Mouse (Mus musculus): ENCODE measurements at regions not wholly inside any gene's neighbourhood (a gene's known extent, or its start where the extent isn't known, plus 50 kb on each side); places are given as distances from the start of the nearest gene placed in this dataset.

DNA sequence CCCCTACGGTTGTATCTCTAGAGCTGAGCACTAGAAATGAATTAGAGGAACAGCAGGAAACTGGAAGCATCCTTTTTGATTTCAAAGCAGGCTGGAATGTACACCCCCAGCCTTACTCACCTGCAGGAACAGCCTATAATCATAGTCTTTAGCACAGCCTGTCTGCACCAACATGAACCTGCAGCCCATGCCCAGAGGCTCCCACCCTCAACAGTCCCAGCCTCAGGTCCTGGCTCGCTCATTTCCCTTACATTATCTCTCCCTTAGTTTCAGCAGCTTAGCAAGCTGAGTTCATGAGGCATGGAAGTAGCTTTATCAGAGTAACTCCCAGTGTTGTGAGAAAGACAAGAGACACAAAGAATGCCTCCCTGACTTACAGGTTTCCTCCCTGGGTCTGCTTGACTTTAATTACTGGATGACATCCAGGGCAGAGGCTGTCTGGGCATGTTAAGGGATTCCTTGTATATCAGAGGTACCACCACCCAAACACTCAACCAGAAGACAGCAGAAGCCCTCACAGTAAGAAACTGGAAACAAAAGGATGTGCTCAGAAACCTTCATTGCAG is 551.2 kb downstream of the Efnb2 start:
- no peak for DNase-seq (ENCODE audit: low read depth)
- TF ChIP-seq POLR2A (IDR thresholded peaks at IDR 0.05; ENCODE audit: borderline replicate concordance, extremely low read depth, insufficient read depth, insufficient read length, poor library complexity, severe bottlenecking) (no peak), CTCF (IDR thresholded peaks at IDR 0.05; ENCODE audit: borderline replicate concordance, extremely low read depth, insufficient read depth, insufficient read length) (no peak)

DNA sequence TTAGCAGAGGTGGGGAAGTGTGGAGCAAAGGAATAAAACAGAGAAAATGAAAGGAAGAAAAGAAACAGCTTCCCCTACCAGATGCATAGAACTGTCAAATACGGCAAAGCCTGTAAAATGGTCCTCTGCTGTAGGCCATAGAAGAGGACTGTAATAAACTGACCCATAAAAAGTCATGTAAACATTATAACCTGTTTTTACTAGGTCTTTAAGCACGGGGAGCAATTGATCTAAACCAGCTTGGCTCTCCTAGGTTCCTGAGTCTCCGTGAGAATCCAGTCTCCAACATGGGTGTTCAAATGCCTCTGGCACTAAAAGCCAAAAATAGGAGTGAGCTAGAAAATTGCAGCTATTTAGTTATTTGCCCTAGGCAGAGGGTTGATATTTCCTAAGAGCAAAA is 557.5 kb downstream of the Efnb2 start:
- TF ChIP-seq POLR2A (IDR thresholded peaks at IDR 0.05; ENCODE audit: borderline replicate concordance, extremely low read depth, insufficient read depth, insufficient read length, poor library complexity, severe bottlenecking) (no peak), CTCF (IDR thresholded peaks at IDR 0.05; ENCODE audit: borderline replicate concordance, extremely low read depth, insufficient read depth, insufficient read length) (no peak)

DNA sequence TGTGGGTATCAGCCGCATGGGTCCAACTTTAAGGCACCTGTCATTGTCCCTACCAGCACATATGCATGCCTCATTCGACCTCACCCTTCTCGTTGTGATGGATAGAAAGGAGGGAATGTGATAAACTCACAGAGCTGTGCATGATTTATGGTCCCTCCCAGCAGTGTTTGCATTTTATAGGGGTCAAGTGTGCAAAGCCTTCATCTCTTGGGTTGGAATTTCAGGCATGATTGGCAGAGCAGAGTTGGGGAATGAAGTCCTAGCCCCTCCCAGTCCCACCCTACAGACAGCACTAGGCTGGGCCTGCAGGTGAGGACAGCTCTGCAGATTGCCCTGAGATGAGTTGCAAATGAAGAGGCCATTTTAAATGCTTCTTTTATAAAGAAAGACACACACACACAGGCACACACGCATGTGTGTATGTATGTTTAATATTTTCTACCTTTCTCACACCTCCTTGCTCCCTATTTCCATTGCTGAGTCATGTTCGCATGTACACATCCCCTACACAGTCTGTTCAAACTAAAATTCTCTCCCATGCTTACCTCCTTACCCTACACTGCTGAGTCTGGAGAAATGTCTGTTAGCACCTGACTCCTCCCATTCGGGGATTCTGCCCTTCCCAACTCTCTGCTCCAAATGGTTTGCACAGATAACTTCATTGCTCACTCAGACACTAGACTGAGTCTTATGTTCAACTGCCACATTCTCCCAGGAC is 558.9 kb downstream of the Efnb2 start:
- TF ChIP-seq CTCF (IDR thresholded peaks at IDR 0.05; ENCODE audit: borderline replicate concordance, extremely low read depth, insufficient read depth, insufficient read length) (no peak), POLR2A (IDR thresholded peaks at IDR 0.05; ENCODE audit: borderline replicate concordance, extremely low read depth, insufficient read depth, insufficient read length, poor library complexity, severe bottlenecking) (no peak)

More for the DNA sequence above, 557.5 kb downstream of the Efnb2 start:
- no peak for DNase-seq (ENCODE audit: low read depth)

GRCm38 (mm10) chr8:8092551-8092950 is 568.5 kb downstream of the Efnb2 start:
- no peak for TF ChIP-seq CTCF (IDR thresholded peaks at IDR 0.05; ENCODE audit: borderline replicate concordance, extremely low read depth, insufficient read depth, insufficient read length)
- TF ChIP-seq POLR2A (IDR thresholded peaks at IDR 0.05; ENCODE audit: borderline replicate concordance, extremely low read depth, insufficient read depth, insufficient read length, poor library complexity, severe bottlenecking): no peak
- no peak for DNase-seq (ENCODE audit: low read depth)

More for the DNA sequence above, 558.9 kb downstream of the Efnb2 start:
- DNase-seq (ENCODE audit: low read depth): no peak

DNA sequence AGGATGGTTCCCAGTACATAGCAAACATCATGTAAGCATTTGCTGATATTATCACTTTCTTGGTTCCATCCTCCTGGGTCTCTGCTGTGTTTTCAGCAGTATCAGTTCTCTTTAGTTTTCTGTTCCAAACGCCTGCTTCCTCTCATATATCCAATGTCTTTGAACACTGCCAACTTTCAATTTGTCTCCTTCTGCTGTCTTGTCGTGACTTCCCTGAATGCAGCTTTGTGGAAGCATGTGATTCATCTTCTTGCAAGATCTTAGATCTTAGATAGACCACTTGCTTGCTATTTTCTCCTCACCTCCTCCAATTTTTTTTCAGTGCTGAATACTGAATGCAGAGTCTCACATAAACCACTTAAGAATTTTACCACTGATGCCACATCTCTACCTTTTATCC is 576.4 kb downstream of the Efnb2 start:
- DNase-seq (ENCODE audit: low read depth): no peak
- TF ChIP-seq CTCF (IDR thresholded peaks at IDR 0.05; ENCODE audit: borderline replicate concordance, extremely low read depth, insufficient read depth, insufficient read length) (no peak), POLR2A (IDR thresholded peaks at IDR 0.05; ENCODE audit: borderline replicate concordance, extremely low read depth, insufficient read depth, insufficient read length, poor library complexity, severe bottlenecking) (no peak)

DNA sequence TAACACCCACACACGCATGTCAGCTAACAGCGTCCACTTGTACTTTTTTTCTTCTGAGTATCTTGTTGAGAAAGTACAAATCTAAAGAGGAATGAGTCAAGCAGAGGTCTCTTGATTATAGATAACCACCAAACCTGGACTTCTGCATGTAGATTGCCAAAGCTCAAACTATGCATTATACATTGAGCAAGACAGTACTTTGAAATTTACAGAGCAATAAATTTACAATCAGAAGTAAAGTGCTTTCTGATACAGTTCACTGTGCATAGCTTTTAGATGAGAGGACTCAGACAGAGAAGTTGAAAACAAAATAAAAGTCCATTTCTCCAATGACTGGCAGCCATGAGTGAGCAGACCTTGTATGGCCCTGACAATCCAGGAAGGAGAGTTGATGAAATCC is 597.0 kb downstream of the Efnb2 start:
- no peak for DNase-seq (ENCODE audit: low read depth)
- TF ChIP-seq CTCF (IDR thresholded peaks at IDR 0.05; ENCODE audit: borderline replicate concordance, extremely low read depth, insufficient read depth, insufficient read length): no peak
- no peak for TF ChIP-seq POLR2A (IDR thresholded peaks at IDR 0.05; ENCODE audit: borderline replicate concordance, extremely low read depth, insufficient read depth, insufficient read length, poor library complexity, severe bottlenecking)

DNA sequence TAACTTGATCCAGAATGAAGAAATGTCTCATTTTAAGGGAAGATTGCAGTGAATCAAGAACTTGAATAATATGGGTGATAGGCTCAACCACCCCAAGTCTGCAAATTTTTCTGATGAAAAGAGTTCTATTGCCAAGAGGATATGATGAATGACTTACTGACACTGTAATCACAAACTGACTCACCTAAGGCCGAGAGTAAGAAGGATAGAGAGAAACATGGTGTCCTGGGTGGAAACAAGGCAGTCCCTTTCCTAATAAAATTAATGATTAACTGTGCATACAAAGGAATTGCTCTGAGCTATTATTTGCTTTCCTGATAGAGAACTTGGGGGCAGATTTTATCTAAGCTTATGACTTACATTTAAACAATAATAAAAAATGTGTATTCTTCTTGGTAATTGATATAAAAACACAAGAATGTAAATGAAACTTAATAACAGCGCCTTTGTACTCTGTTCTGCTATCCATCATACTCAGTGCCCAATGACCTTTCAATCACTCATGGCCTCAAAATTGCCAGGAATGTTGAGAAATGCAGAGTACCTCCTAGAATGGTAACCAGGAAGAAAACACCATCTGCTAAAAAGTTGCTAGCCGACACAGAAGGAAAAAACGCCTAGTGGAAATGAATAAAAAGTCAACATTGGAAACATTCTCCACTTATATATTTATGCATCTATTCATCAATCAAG is 606.7 kb downstream of the Efnb2 start:
- no peak for DNase-seq (ENCODE audit: low read depth)
- TF ChIP-seq CTCF (IDR thresholded peaks at IDR 0.05; ENCODE audit: borderline replicate concordance, extremely low read depth, insufficient read depth, insufficient read length) (no peak), POLR2A (IDR thresholded peaks at IDR 0.05; ENCODE audit: borderline replicate concordance, extremely low read depth, insufficient read depth, insufficient read length, poor library complexity, severe bottlenecking) (no peak)

DNA sequence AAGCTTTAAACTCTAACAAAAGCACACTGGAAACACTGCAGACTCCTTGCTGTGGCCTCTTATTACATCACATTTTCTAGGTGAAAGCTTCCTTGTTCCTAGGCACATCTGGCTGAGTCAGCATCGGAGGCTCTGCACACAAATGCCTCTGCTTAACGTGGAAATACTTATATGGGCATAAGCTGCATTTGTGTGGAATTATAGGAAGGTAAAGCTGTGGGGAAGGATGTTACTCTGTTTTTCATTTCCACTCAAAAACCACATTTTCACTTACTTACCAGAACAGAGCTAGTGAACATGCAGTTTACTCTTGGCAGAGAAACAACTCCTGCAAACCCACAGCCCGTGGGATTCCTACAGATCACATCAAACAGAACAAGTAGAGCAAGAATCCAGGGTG is 609.9 kb downstream of the Efnb2 start:
- TF ChIP-seq CTCF (IDR thresholded peaks at IDR 0.05; ENCODE audit: borderline replicate concordance, extremely low read depth, insufficient read depth, insufficient read length) (no peak), POLR2A (IDR thresholded peaks at IDR 0.05; ENCODE audit: borderline replicate concordance, extremely low read depth, insufficient read depth, insufficient read length, poor library complexity, severe bottlenecking) (no peak)

GRCm38 (mm10) chr8:8050778-8051177 is 610.3 kb downstream of the Efnb2 start:
- TF ChIP-seq POLR2A (IDR thresholded peaks at IDR 0.05; ENCODE audit: borderline replicate concordance, extremely low read depth, insufficient read depth, insufficient read length, poor library complexity, severe bottlenecking) (no peak), CTCF (IDR thresholded peaks at IDR 0.05; ENCODE audit: borderline replicate concordance, extremely low read depth, insufficient read depth, insufficient read length) (no peak)
- DNase-seq (ENCODE audit: low read depth): no peak

More for the DNA sequence above, 609.9 kb downstream of the Efnb2 start:
- peak; percentile 52 for DNase-seq (ENCODE audit: low read depth)

DNA sequence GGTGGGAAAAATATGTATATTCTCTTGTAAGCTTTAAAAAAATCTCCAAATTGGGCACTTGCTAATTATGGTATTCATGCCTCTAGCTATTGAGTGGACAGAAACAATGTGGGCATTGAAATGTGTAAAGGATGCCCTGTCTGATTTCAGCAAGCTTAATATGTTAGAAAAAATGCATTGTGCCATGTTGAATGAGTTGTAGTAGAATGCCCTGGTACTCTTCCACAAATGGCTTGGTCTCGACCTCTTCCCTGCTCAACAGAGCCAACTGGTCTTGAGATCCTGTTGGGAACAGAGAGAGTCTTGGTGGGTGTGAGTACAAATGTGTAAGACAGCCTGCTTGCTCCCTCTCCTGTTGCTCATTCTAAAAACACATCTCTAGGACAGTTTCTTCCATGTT is 616.1 kb downstream of the Efnb2 start:
- TF ChIP-seq CTCF (IDR thresholded peaks at IDR 0.05; ENCODE audit: borderline replicate concordance, extremely low read depth, insufficient read depth, insufficient read length) (no peak), POLR2A (IDR thresholded peaks at IDR 0.05; ENCODE audit: borderline replicate concordance, extremely low read depth, insufficient read depth, insufficient read length, poor library complexity, severe bottlenecking) (no peak)
- peak; percentile 71 for DNase-seq (ENCODE audit: low read depth)

DNA sequence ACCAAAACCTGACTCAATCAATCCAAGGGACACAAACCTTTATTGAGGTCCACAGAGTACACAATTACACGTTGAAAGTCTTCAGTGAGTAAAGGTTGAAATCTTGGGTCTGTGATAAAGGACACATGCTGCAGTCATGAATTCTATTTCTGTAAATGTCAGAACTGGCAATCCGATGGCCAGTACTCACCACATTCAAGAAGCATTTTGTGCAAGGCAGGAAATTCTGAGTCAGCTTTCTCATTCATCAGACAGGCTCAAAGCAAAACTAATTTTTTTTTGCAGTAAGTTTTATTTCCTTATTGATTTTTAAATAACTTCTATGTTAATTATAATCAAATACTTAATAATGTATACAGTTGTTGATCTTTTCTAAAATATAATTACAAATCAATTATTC is 616.7 kb downstream of the Efnb2 start:
- no peak for DNase-seq (ENCODE audit: low read depth)
- TF ChIP-seq POLR2A (IDR thresholded peaks at IDR 0.05; ENCODE audit: borderline replicate concordance, extremely low read depth, insufficient read depth, insufficient read length, poor library complexity, severe bottlenecking): no peak
- TF ChIP-seq CTCF (IDR thresholded peaks at IDR 0.05; ENCODE audit: borderline replicate concordance, extremely low read depth, insufficient read depth, insufficient read length): no peak
